Mouse (Mus musculus): ENCODE data around the gene Rmnd5b. TPM values are rescaled to one million over a fixed set of nuclear protein-coding genes. Genes with fewer than 3 reads are reported as not detected.

The Rmnd5b gene
- polyA plus RNA-seq, 1 experiment from 2014 or later = 47.8 TPM

GRCm38 (mm10) chr11:51586411-51586810 lies 49.3 kb downstream of the Rmnd5b start:
- H3K4me1 ChIP-seq (replicated peaks; ENCODE audit: control insufficient read depth, insufficient read depth, low read length) = peaks cover 22% of the 10 kb centered on the region
- H3K9ac ChIP-seq (ENCODE audit: low read depth, low read length) = peak overlapping the region; percentile 97
- peak overlapping the region; percentile 81; the same call in 1 of the 2 replicates for H3K4me3 ChIP-seq (ENCODE audit: low read depth, low read length)
- H3K4me2 ChIP-seq = peak overlapping the region; percentile 70
- H3K9me3 ChIP-seq (ENCODE audit: control insufficient read depth, low read length) = no peaks in the 10 kb centered on the region
- ATAC-seq (replicated peaks; ENCODE audit: low FRiP score) = no peak
- peaks cover 46% of the 10 kb centered on the region for H3K36me3 ChIP-seq (ENCODE audit: control insufficient read depth, insufficient read depth, low read length)
- 92% methylated on average over 13 of the region's 13 CpGs for WGBS
- no peak overlapping the region for H3K27ac ChIP-seq (ENCODE audit: low read depth, low read length)
- no peaks in the 10 kb centered on the region for H3K27me3 ChIP-seq (replicated peaks; ENCODE audit: control insufficient read depth, insufficient read depth, low read length)
- DNase-seq (ENCODE audit: low spot score) = no peak

GRCm38 (mm10) chr11:51585608-51586252 lies 50.0 kb downstream of the Rmnd5b start:
- DNase-seq (ENCODE audit: low spot score) (no peak), ATAC-seq (replicated peaks; ENCODE audit: low FRiP score) (0 out of 2 replicates have a peak, but pooled peaks have one; percentile 8)
- Histone ChIP-seq H3K27me3 (replicated peaks; ENCODE audit: control insufficient read depth, insufficient read depth, low read length) (no peaks in the 10 kb centered on the region), H3K4me1 (replicated peaks; ENCODE audit: control insufficient read depth, insufficient read depth, low read length) (peaks cover 22% of the 10 kb centered on the region), H3K4me3 (ENCODE audit: low read depth, low read length) (peak overlapping the region; percentile 81), H3K27ac (ENCODE audit: low read depth, low read length) (peak overlapping the region; percentile 75), H3K36me3 (ENCODE audit: control insufficient read depth, insufficient read depth, low read length) (peaks cover 39% of the 10 kb centered on the region), H3K4me2 (peak overlapping the region; percentile 70), H3K9me3 (ENCODE audit: control insufficient read depth, low read length) (no peaks in the 10 kb centered on the region), H3K9ac (ENCODE audit: low read depth, low read length) (peak overlapping the region; percentile 97)
- 46% methylated on average over 8 of the region's 8 CpGs for WGBS

GRCm38 (mm10) chr11:51584431-51585248 lies 51.1 kb downstream of the Rmnd5b start, which contains the start of gene Phykpl:
TSS of gene Phykpl (plus strand) at chr11:51584757.
- H3K27ac ChIP-seq (ENCODE audit: low read depth, low read length) = peak within 1 kb of the TSS; percentile 75
- WGBS = under 1% methylated on average over 59 of the region's 59 CpGs
- peaks cover 22% of the 10 kb centered on the region for H3K4me1 ChIP-seq (replicated peaks; ENCODE audit: control insufficient read depth, insufficient read depth, low read length)

GRCm38 (mm10) chr11:51584057-51584430 lies 51.7 kb downstream of the Rmnd5b start:
- no peaks in the 10 kb centered on the region for H3K27me3 ChIP-seq (replicated peaks; ENCODE audit: control insufficient read depth, insufficient read depth, low read length)
- H3K4me2 ChIP-seq = peak overlapping the region; percentile 70
- no peaks in the 10 kb centered on the region for H3K9me3 ChIP-seq (ENCODE audit: control insufficient read depth, low read length)
- peak overlapping the region; percentile 81 for H3K4me3 ChIP-seq (ENCODE audit: low read depth, low read length)
- peaks cover 29% of the 10 kb centered on the region for H3K36me3 ChIP-seq (ENCODE audit: control insufficient read depth, insufficient read depth, low read length)
- peak overlapping the region; percentile 75 for H3K27ac ChIP-seq (ENCODE audit: low read depth, low read length)
- H3K4me1 ChIP-seq (replicated peaks; ENCODE audit: control insufficient read depth, insufficient read depth, low read length) = peaks cover 22% of the 10 kb centered on the region
- peak overlapping the region; percentile 97 for H3K9ac ChIP-seq (ENCODE audit: low read depth, low read length)
- DNase-seq (ENCODE audit: low spot score) (no peak), ATAC-seq (replicated peaks; ENCODE audit: low FRiP score) (peak; percentile 10)
- WGBS = 31% methylated on average over 9 of the region's 9 CpGs

More at GRCm38 (mm10) chr11:51584431-51585248, 51.1 kb downstream of the Rmnd5b start, which contains the start of gene Phykpl:
- ATAC-seq (replicated peaks; ENCODE audit: low FRiP score) (peak; percentile 91), DNase-seq (ENCODE audit: low spot score) (peak; percentile 98)
- Histone ChIP-seq H3K4me2 (peak within 1 kb of the TSS; percentile 70), H3K9ac (ENCODE audit: low read depth, low read length) (peak within 1 kb of the TSS; percentile 97), H3K36me3 (ENCODE audit: control insufficient read depth, insufficient read depth, low read length) (peaks cover 35% of the 10 kb centered on the region), H3K9me3 (ENCODE audit: control insufficient read depth, low read length) (no peaks in the 10 kb centered on the region), H3K27me3 (replicated peaks; ENCODE audit: control insufficient read depth, insufficient read depth, low read length) (no peaks in the 10 kb centered on the region), H3K4me3 (ENCODE audit: low read depth, low read length) (peak within 1 kb of the TSS; percentile 81)

GRCm38 (mm10) chr11:51582713-51583112 lies 53.0 kb downstream of the Rmnd5b start:
- Histone ChIP-seq H3K36me3 (ENCODE audit: control insufficient read depth, insufficient read depth, low read length) (peaks cover 16% of the 10 kb centered on the region), H3K9me3 (ENCODE audit: control insufficient read depth, low read length) (no peaks in the 10 kb centered on the region), H3K27me3 (replicated peaks; ENCODE audit: control insufficient read depth, insufficient read depth, low read length) (no peaks in the 10 kb centered on the region), H3K4me3 (ENCODE audit: low read depth, low read length) (no peak overlapping the region), H3K9ac (ENCODE audit: low read depth, low read length) (no peak overlapping the region), H3K27ac (ENCODE audit: low read depth, low read length) (no peak overlapping the region), H3K4me2 (no peak overlapping the region), H3K4me1 (replicated peaks; ENCODE audit: control insufficient read depth, insufficient read depth, low read length) (peaks cover 22% of the 10 kb centered on the region)
- ATAC-seq (replicated peaks; ENCODE audit: low FRiP score) (no peak), DNase-seq (ENCODE audit: low spot score) (peak; percentile 70)
- 26% methylated on average over 8 of the region's 8 CpGs for WGBS

GRCm38 (mm10) chr11:51579024-51579423 lies 56.7 kb downstream of the Rmnd5b start:
- no peaks in the 10 kb centered on the region for H3K9me3 ChIP-seq (ENCODE audit: control insufficient read depth, low read length)
- H3K27me3 ChIP-seq (replicated peaks; ENCODE audit: control insufficient read depth, insufficient read depth, low read length) = no peaks in the 10 kb centered on the region
- peaks cover 3% of the 10 kb centered on the region; the same call in 1 of the 2 replicates for H3K4me1 ChIP-seq (replicated peaks; ENCODE audit: control insufficient read depth, insufficient read depth, low read length)
- no peak overlapping the region for H3K4me2 ChIP-seq
- H3K36me3 ChIP-seq (ENCODE audit: control insufficient read depth, insufficient read depth, low read length) = no peaks in the 10 kb centered on the region
- DNase-seq (ENCODE audit: low spot score) (no peak), ATAC-seq (replicated peaks; ENCODE audit: low FRiP score) (no peak)
- H3K4me3 ChIP-seq (ENCODE audit: low read depth, low read length) = no peak overlapping the region
- H3K27ac ChIP-seq (ENCODE audit: low read depth, low read length) = no peak overlapping the region
- WGBS = 59% methylated on average over 4 of the region's 4 CpGs
- H3K9ac ChIP-seq (ENCODE audit: low read depth, low read length) = no peak overlapping the region

- no peak for ATAC-seq (replicated peaks; ENCODE audit: low FRiP score)
- 62% methylated on average over 7 of the region's 7 CpGs for WGBS
- H3K36me3 ChIP-seq (ENCODE audit: control insufficient read depth, insufficient read depth, low read length) = no peaks in the 10 kb centered on the region
These were observed 58.1 kb downstream of the Rmnd5b start for GRCm38 (mm10) chr11:51577587-51577986.

GRCm38 (mm10) chr11:51576454-51576853 lies 59.2 kb downstream of the Rmnd5b start:
- H3K4me2 ChIP-seq = no peak overlapping the region
- ATAC-seq (replicated peaks; ENCODE audit: low FRiP score) (no peak), DNase-seq (ENCODE audit: low spot score) (no peak)
- H3K9ac ChIP-seq (ENCODE audit: low read depth, low read length) = no peak overlapping the region
- no peaks in the 10 kb centered on the region for H3K36me3 ChIP-seq (ENCODE audit: control insufficient read depth, insufficient read depth, low read length)
- H3K9me3 ChIP-seq (ENCODE audit: control insufficient read depth, low read length) = no peaks in the 10 kb centered on the region
- H3K27ac ChIP-seq (ENCODE audit: low read depth, low read length) = no peak overlapping the region
- WGBS = 85% methylated on average over 4 of the region's 4 CpGs
- H3K4me1 ChIP-seq (replicated peaks; ENCODE audit: control insufficient read depth, insufficient read depth, low read length) = no peaks in the 10 kb centered on the region
- H3K27me3 ChIP-seq (replicated peaks; ENCODE audit: control insufficient read depth, insufficient read depth, low read length) = no peaks in the 10 kb centered on the region
- H3K4me3 ChIP-seq (ENCODE audit: low read depth, low read length) = no peak overlapping the region

More at GRCm38 (mm10) chr11:51577587-51577986, 58.1 kb downstream of the Rmnd5b start:
- Histone ChIP-seq H3K4me3 (ENCODE audit: low read depth, low read length) (no peak overlapping the region), H3K4me2 (no peak overlapping the region), H3K4me1 (replicated peaks; ENCODE audit: control insufficient read depth, insufficient read depth, low read length) (no peaks in the 10 kb centered on the region), H3K9me3 (ENCODE audit: control insufficient read depth, low read length) (no peaks in the 10 kb centered on the region), H3K27me3 (replicated peaks; ENCODE audit: control insufficient read depth, insufficient read depth, low read length) (no peaks in the 10 kb centered on the region), H3K27ac (ENCODE audit: low read depth, low read length) (no peak overlapping the region), H3K9ac (ENCODE audit: low read depth, low read length) (no peak overlapping the region)
- no peak for DNase-seq (ENCODE audit: low spot score)
